In the genomic region with DNA sequence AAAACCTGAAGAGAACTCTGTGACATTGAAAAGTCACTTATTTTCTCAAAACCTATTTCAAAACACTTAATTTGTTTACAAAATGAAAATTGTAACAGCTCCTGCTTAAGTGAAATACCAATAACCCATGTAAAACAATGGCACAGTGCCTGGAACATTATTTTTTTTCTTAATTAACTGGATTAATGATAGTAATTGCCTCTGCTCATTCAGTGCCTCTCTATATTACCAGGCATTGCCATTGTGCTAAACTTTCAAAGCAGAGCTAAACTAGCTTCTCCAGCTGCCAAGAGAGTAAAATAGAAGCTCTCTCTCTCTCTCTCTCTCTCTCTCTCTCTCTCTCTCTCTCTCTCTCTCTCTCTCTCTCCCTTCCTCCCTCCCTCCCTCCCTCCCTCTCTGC, we compare ENCODE assay signal across 8 mouse cellular contexts. TPM values are rescaled to one million over a fixed set of nuclear protein-coding genes. Genes with fewer than 3 reads are reported as not detected.
DNase-seq lines count a peak whose midpoint lies in the region; ATAC-seq lines count a peak whose summit lies in the region.

No protein-coding gene starts in this region.

- DNase-seq in cerebellum, adult 9-10 months = peak; percentile 41
- DNase-seq in cerebellum, adult 11 months = no peak
- no peak for DNase-seq in neural tube, embryonic 11.5 days (ENCODE audit: low spot score)
- no peak for DNase-seq in neural tube, embryonic 10.5 days (ENCODE audit: extremely low spot score, low spot score)
- no peak for DNase-seq in spleen, postnatal 14 days (ENCODE audit: low spot score in 2 of 2)
- DNase-seq in kidney, postnatal 36 days = no peak

- ATAC-seq in neural tube, embryonic 11.5 days (ENCODE audit: insufficient read depth, low FRiP score, low TSS enrichment) = no peak
- no peak for ATAC-seq in limb, embryonic 15.5 days (ENCODE audit: insufficient number of reproducible peaks, low FRiP score, low TSS enrichment, low read depth)
- ATAC-seq in stomach, embryonic 15.5 days (ENCODE audit: insufficient read depth, low FRiP score, low read depth) = no peak

- 0 out of 2 replicates have a peak, but pooled peaks cover 2% of the 10 kb centered on the region for H3K4me1 ChIP-seq in neural tube, embryonic 11.5 days (ENCODE audit: control insufficient read depth, insufficient read depth, low read length)
- peaks cover 14% of the 10 kb centered on the region for H3K4me1 ChIP-seq in limb, embryonic 15.5 days
- H3K4me1 ChIP-seq in stomach, embryonic 15.5 days = peaks cover 11% of the 10 kb centered on the region; the same call in 1 of the 2 replicates

- peak overlapping the region; percentile 79 for H3K4me2 ChIP-seq in neural tube, embryonic 11.5 days (ENCODE audit: low read depth)
- peak overlapping the region; percentile 88 for H3K4me2 ChIP-seq in limb, embryonic 15.5 days
- H3K4me2 ChIP-seq in stomach, embryonic 15.5 days = peak overlapping the region; percentile 83

- peaks cover 1% of the 10 kb centered on the region for H3K36me3 ChIP-seq in neural tube, embryonic 11.5 days (ENCODE audit: control insufficient read depth, insufficient read depth, low read length)
- peaks cover 37% of the 10 kb centered on the region for H3K36me3 ChIP-seq in limb, embryonic 15.5 days
- peaks cover 15% of the 10 kb centered on the region; the same call in 1 of the 2 replicates for H3K36me3 ChIP-seq in stomach, embryonic 15.5 days

- no peaks in the 10 kb centered on the region for H3K27me3 ChIP-seq in neural tube, embryonic 11.5 days (ENCODE audit: control insufficient read depth, insufficient read depth, low read length)
- H3K27me3 ChIP-seq in limb, embryonic 15.5 days = no peaks in the 10 kb centered on the region
- no peaks in the 10 kb centered on the region for H3K27me3 ChIP-seq in stomach, embryonic 15.5 days (replicated peaks)

- H3K9me3 ChIP-seq in neural tube, embryonic 11.5 days (ENCODE audit: control insufficient read depth, low read length) = no peaks in the 10 kb centered on the region
- no peaks in the 10 kb centered on the region for H3K9me3 ChIP-seq in limb, embryonic 15.5 days
- H3K9me3 ChIP-seq in stomach, embryonic 15.5 days = no peaks in the 10 kb centered on the region

- no peak overlapping the region for H3K27ac ChIP-seq in neural tube, embryonic 11.5 days (ENCODE audit: low read depth, low read length)
- H3K27ac ChIP-seq in limb, embryonic 15.5 days = no peak overlapping the region
- H3K27ac ChIP-seq in stomach, embryonic 15.5 days = no peak overlapping the region

- peak overlapping the region; percentile 89 for H3K4me3 ChIP-seq in neural tube, embryonic 11.5 days (ENCODE audit: low read depth, low read length)
- H3K4me3 ChIP-seq in limb, embryonic 15.5 days = peak overlapping the region; percentile 86
- peak overlapping the region; percentile 82 for H3K4me3 ChIP-seq in stomach, embryonic 15.5 days (replicated peaks)

- H3K9ac ChIP-seq in neural tube, embryonic 11.5 days (ENCODE audit: low read length) = no peak overlapping the region; the same call in 1 of the 2 replicates
- no peak overlapping the region for H3K9ac ChIP-seq in limb, embryonic 15.5 days
- H3K9ac ChIP-seq in stomach, embryonic 15.5 days = no peak overlapping the region

RNA-seq across cellular contexts. Expression of gene Dmap1, which starts 0.4 kb away (rescaled TPM):
- 80.3 and 85.3 TPM in 2 replicates for polyA plus RNA-seq in neural tube, embryonic 11.5 days (2014; fragmentation: Nextera tagmentation; extraction: Ambion mirVana)
- 51.8 and 58.0 TPM in 2 replicates for polyA plus RNA-seq in limb, embryonic 15.5 days (2015; fragmentation: Nextera tagmentation; extraction: Ambion mirVana)
- 47.2 and 50.7 TPM in 2 replicates for polyA plus RNA-seq in stomach, embryonic 15.5 days (2015; fragmentation: Nextera tagmentation; extraction: Ambion mirVana)

RNA-seq across cellular contexts. Expression of gene Gm12845, which starts 41.7 kb away (rescaled TPM):
- not detected in 2 replicates for polyA plus RNA-seq in neural tube, embryonic 11.5 days (2014; fragmentation: Nextera tagmentation; extraction: Ambion mirVana)
- not detected in 2 replicates for polyA plus RNA-seq in limb, embryonic 15.5 days (2015; fragmentation: Nextera tagmentation; extraction: Ambion mirVana)
- polyA plus RNA-seq in stomach, embryonic 15.5 days (2015; fragmentation: Nextera tagmentation; extraction: Ambion mirVana) = not detected in 2 replicates
